Mouse (Mus musculus) heart, adult 9 months (tissue): ENCODE measurements around the gene Nckap5.

Source experiments
- DNase-seq, 2 experiments: peaks; one replicate each; pipeline ENCODE4 v3.0.0; 2022; ENCODE audit warnings: low spot score in 2 of 2

The Nckap5 gene

GRCm38 (mm10) chr1:125911337-125911900 lies 919.2 kb downstream of the Nckap5 start:
- no peak for DNase-seq

GRCm38 (mm10) chr1:125910871-125911265 lies 919.7 kb downstream of the Nckap5 start:
- DNase-seq, result no peak

- no peak for DNase-seq
Observed at GRCm38 (mm10) chr1:125910211-125910870, 920.3 kb downstream of the Nckap5 start.

GRCm38 (mm10) chr1:125893158-125893557 lies 937.4 kb downstream of the Nckap5 start:
- no peak for DNase-seq

GRCm38 (mm10) chr1:125870056-125870455 lies 960.5 kb downstream of the Nckap5 start:
- DNase-seq, result no peak
